Mouse (Mus musculus) activated CD4-positive, CD25-positive, alpha-beta regulatory T cell, adult 4 months (primary cell): ENCODE data around the gene Rarg. TPM values are rescaled to one million over a fixed set of nuclear protein-coding genes. Genes with fewer than 3 reads are reported as not detected.
A peak's percentile ranks its signal among the peaks of the same experiment; 100 is the strongest.

Experiments
- ATAC-seq: one replicate; pipeline ENCODE4 v1.8.0; 2017
- polyA plus RNA-seq, 2 experiments: library from polyadenylated mRNA; unstranded; fragments of 100-300 nt; shearing (Covaris generic); gene quantifications; one replicate each; pipeline ENCODE4 v1.2.1; 2017

Gene Rarg
- polyA plus RNA-seq, 2 experiments from 2014 or later = 16.9 to 24.8 TPM

- peak; percentile 27 for ATAC-seq
Observed at GRCm38 (mm10) chr15:102203835-102204381, 53.4 kb downstream of the Rarg start.

GRCm38 (mm10) chr15:102202971-102203834 is 54.1 kb downstream of the Rarg start, which contains the start of gene Zfp740:
TSS of gene Zfp740 (plus strand) at chr15:102203249.
- peak; percentile 91 for ATAC-seq

GRCm38 (mm10) chr15:102198841-102199240 is 58.5 kb downstream of the Rarg start:
- no peak for ATAC-seq

GRCm38 (mm10) chr15:102195373-102195772 is 61.9 kb downstream of the Rarg start:
- no peak for ATAC-seq

GRCm38 (mm10) chr15:102194439-102194838 is 62.9 kb downstream of the Rarg start:
- ATAC-seq = no peak

GRCm38 (mm10) chr15:102193652-102194051 is 63.7 kb downstream of the Rarg start:
- ATAC-seq = no peak

- no peak for ATAC-seq
Observed at GRCm38 (mm10) chr15:102192820-102193386, 64.4 kb downstream of the Rarg start.

GRCm38 (mm10) chr15:102192271-102192812 is 65.0 kb downstream of the Rarg start:
- ATAC-seq = no peak

- no peak for ATAC-seq
Observed at GRCm38 (mm10) chr15:102191699-102192098, 65.6 kb downstream of the Rarg start.

- no peak for ATAC-seq
Observed at GRCm38 (mm10) chr15:102188883-102189282, 68.4 kb downstream of the Rarg start.

- ATAC-seq = no peak
Observed at GRCm38 (mm10) chr15:102188096-102188495, 69.2 kb downstream of the Rarg start.

- ATAC-seq = no peak
Observed at GRCm38 (mm10) chr15:102186239-102186638, 71.1 kb downstream of the Rarg start.

Other genes starting within 250 kb of the Rarg start
- not detected for gene Krt18, start 229.3 kb downstream of the Rarg start, polyA plus RNA-seq
- gene Eif4b, start 183.7 kb downstream of the Rarg start, polyA plus RNA-seq = 100 to 1,000 TPM in 1 of 2 experiments, 10 to 100 TPM in 1; 87.7 to 132 TPM
- 1 to 10 TPM; 1.5 to 2.9 TPM for gene Tns2, start 157.1 kb downstream of the Rarg start, polyA plus RNA-seq
- gene Spryd3, start 121.3 kb downstream of the Rarg start, polyA plus RNA-seq = 10 to 100 TPM; 19.5 to 42.0 TPM
- gene Igfbp6, start 113.2 kb downstream of the Rarg start, polyA plus RNA-seq = under 1 TPM in 1 of 2 experiments, not detected in 1; 0.81 TPM
- 1 to 10 TPM; 1.2 to 1.5 TPM for gene Soat2, start 107.0 kb downstream of the Rarg start, polyA plus RNA-seq
- gene Zfp740, start 54.3 kb downstream of the Rarg start, polyA plus RNA-seq = 10 to 100 TPM; 21.5 to 23.1 TPM
- 1 to 10 TPM; 6.6 to 9.3 TPM for gene Csad, start 52.8 kb downstream of the Rarg start, polyA plus RNA-seq
- 100 to 1,000 TPM; 511 to 537 TPM for gene Itgb7, start 25.6 kb downstream of the Rarg start, polyA plus RNA-seq
- gene Gm9918, start 13.0 kb upstream of the Rarg start, polyA plus RNA-seq = not detected
- 10 to 100 TPM; 36.7 to 40.7 TPM for gene Mfsd5, start 21.9 kb upstream of the Rarg start, polyA plus RNA-seq
- gene Espl1, start 38.7 kb upstream of the Rarg start, polyA plus RNA-seq = 1 to 10 TPM; 3.6 to 5.0 TPM
- 1,000 to 10,000 TPM; 1,328 to 1,584 TPM for gene Pfdn5, start 68.6 kb upstream of the Rarg start, polyA plus RNA-seq
- 100 to 1,000 TPM; 109 to 120 TPM for gene Myg1, start 74.2 kb upstream of the Rarg start, polyA plus RNA-seq
- 10 to 100 TPM; 45.7 to 48.7 TPM for gene Aaas, start 93.3 kb upstream of the Rarg start, polyA plus RNA-seq
- not detected for gene Sp7, start 109.7 kb upstream of the Rarg start, polyA plus RNA-seq
- gene Sp1, start 148.6 kb upstream of the Rarg start, polyA plus RNA-seq = 10 to 100 TPM; 20.6 to 21.6 TPM
- gene Amhr2, start 187.8 kb upstream of the Rarg start, polyA plus RNA-seq = not detected
- 1,000 to 10,000 TPM; 1,157 to 1,321 TPM for gene Prr13, start 201.5 kb upstream of the Rarg start, polyA plus RNA-seq
- gene Pcbp2, start 213.0 kb upstream of the Rarg start, polyA plus RNA-seq = 100 to 1,000 TPM; 208 to 220 TPM
- not detected for gene Gm10337, start 246.2 kb upstream of the Rarg start, polyA plus RNA-seq